Mouse (Mus musculus): ENCODE data around the gene Ier3.

- TF ChIP-seq CTCF (conservative IDR thresholded peaks at IDR 0.05; ENCODE audit: insufficient read depth, insufficient read length, low read depth, low read length) (no peak), POLR2A (IDR thresholded peaks at IDR 0.05; ENCODE audit: low read depth, low read length) (peak; percentile 16)
These were observed 1.8 kb downstream of the Ier3 start, which contains the start of gene Flot1 for GRCm38 (mm10) chr17:35822964-35823937.
